Mouse (Mus musculus) heart, postnatal 14 days (tissue): ENCODE results near the gene Aldh1l2. TPM values are rescaled to one million over a fixed set of nuclear protein-coding genes. Genes with fewer than 3 reads are reported as not detected.

Source experiments
- DNase-seq, 2 experiments: peaks; one replicate each; pipeline ENCODE4 v3.0.0; 2021 to 2022
- intact Hi-C: fragments of 180-260 bp; cut with DNase I; formaldehyde crosslinking; loops from one replicate; pipeline ENCODE4 v1.15.1; 2025
- total RNA-seq, 2 experiments: library from RNA; stranded (reverse); gene quantifications; 2 replicates each; pipeline ENCODE4 v1.2.3; 2021

Gene Aldh1l2
- total RNA-seq, 2 experiments from 2014 or later, result 22.8 to 26.5 TPM

GRCm38 (mm10) chr10:83477286-83477685, 56.7 kb downstream of the Aldh1l2 start:
- intact Hi-C loops, result no loop called here
- DNase-seq, result no peak

- intact Hi-C loops, result no loop called here
- no peak for DNase-seq
Measured at GRCm38 (mm10) chr10:83475226-83475625, 58.7 kb downstream of the Aldh1l2 start.

- intact Hi-C loops, result no loop called here
- no peak for DNase-seq
Measured at GRCm38 (mm10) chr10:83457531-83457930, 76.4 kb downstream of the Aldh1l2 start.

GRCm38 (mm10) chr10:83448582-83448981, 85.4 kb downstream of the Aldh1l2 start:
- intact Hi-C loops, result no loop called here
- DNase-seq, result no peak

Other genes starting within 250 kb of the Aldh1l2 start
- gene Slc41a2, start 196.3 kb downstream of the Aldh1l2 start, total RNA-seq, result 1 to 10 TPM in 1 of 2 experiments, under 1 TPM in 1; 0.84 to 1.5 TPM
- gene D10Wsu102e, start 173.9 kb downstream of the Aldh1l2 start, total RNA-seq, result under 1 TPM; 0.66 to 0.67 TPM
- gene Washc4, start 9.6 kb upstream of the Aldh1l2 start, total RNA-seq, result 10 to 100 TPM; 14.4 to 15.5 TPM
- 10 to 100 TPM; 34.6 to 37.1 TPM for gene Appl2, start 114.6 kb upstream of the Aldh1l2 start, total RNA-seq
- 1 to 10 TPM; 4.5 to 6.9 TPM for gene 1500009L16Rik, start 188.7 kb upstream of the Aldh1l2 start, total RNA-seq